Mouse (Mus musculus) left cerebral cortex, postnatal 14 days (tissue): ENCODE measurements around the gene Acp4. TPM values are rescaled to one million over a fixed set of nuclear protein-coding genes. Genes with fewer than 3 reads are reported as not detected.
"Not testable (repeated sequence)": the region's sequence is repeated elsewhere in the genome, so short reads cannot be mapped to it uniquely, and the experiment has no call there.

Experiments used
- DNase-seq, 2 experiments: peaks; one replicate each; pipeline ENCODE4 v3.0.0; 2021 to 2022; ENCODE audit warnings: low spot score in 2 of 2, mixed read lengths in 1 of 2
- intact Hi-C: fragments of 180-260 bp; cut with DNase I; formaldehyde crosslinking; loops from one replicate; pipeline ENCODE4 v1.15.1; 2025
- total RNA-seq, 2 experiments: library from RNA; stranded (reverse); gene quantifications; 2 replicates each; pipeline ENCODE4 v1.2.3; 2021

Gene Acp4
- total RNA-seq, 2 experiments from 2014 or later, result not detected

- intact Hi-C loops, result not testable (repeated sequence)
These were observed 35.6 kb downstream of the Acp4 start for GRCm38 (mm10) chr7:44221601-44222000.

GRCm38 (mm10) chr7:44215645-44216044 lies 41.5 kb downstream of the Acp4 start, which contains the start of gene Klk1b5:
Gene Klk1b5 (plus strand): TSS chr7:44215945.
- DNase-seq, result no peak
- intact Hi-C loops, result no loop called here

More at GRCm38 (mm10) chr7:44221601-44222000, 35.6 kb downstream of the Acp4 start:
- DNase-seq, result not testable (repeated sequence)

- intact Hi-C loops, result no loop called here
- DNase-seq, result no peak
These were observed 48.9 kb downstream of the Acp4 start for GRCm38 (mm10) chr7:44208307-44208706.

GRCm38 (mm10) chr7:44207135-44207534 lies 50.0 kb downstream of the Acp4 start, which contains the start of gene Klk1b4:
Gene Klk1b4 (plus strand): TSS chr7:44207435.
- intact Hi-C loops, result not testable (repeated sequence)

More at GRCm38 (mm10) chr7:44207135-44207534, 50.0 kb downstream of the Acp4 start, which contains the start of gene Klk1b4:
- DNase-seq, result not testable (repeated sequence)

Other genes starting within 250 kb of the Acp4 start
- not detected for gene Klk1b26, start 245.2 kb downstream of the Acp4 start, total RNA-seq
- gene Klk1b27, start 205.1 kb downstream of the Acp4 start, total RNA-seq, result not detected
- gene Klk1b21, start 155.1 kb downstream of the Acp4 start, total RNA-seq, result not detected
- not detected for gene Klk1b22, start 144.7 kb downstream of the Acp4 start, total RNA-seq
- gene Klk1b16, start 120.6 kb downstream of the Acp4 start, total RNA-seq, result not detected
- not detected for gene Klk1b24, start 69.1 kb downstream of the Acp4 start, total RNA-seq
- gene Klk1b3, start 59.2 kb downstream of the Acp4 start, total RNA-seq, result not detected
- gene Klk1b4, start 49.9 kb downstream of the Acp4 start, total RNA-seq, result not detected
- gene Klk1b5, start 41.4 kb downstream of the Acp4 start, total RNA-seq, result not detected
- gene Klk1, start 32.0 kb downstream of the Acp4 start, total RNA-seq, result not detected
- not detected for gene Gm36864, start 21.2 kb downstream of the Acp4 start, total RNA-seq
- 1 to 10 TPM; 1.5 to 2.0 TPM for gene 1700028J19Rik, start 10.7 kb downstream of the Acp4 start, total RNA-seq
- gene 2410002F23Rik, start 10.7 kb downstream of the Acp4 start, total RNA-seq, result 10 to 100 TPM; 88.7 to 94.1 TPM
- not detected for gene Gm15517, start 4.1 kb upstream of the Acp4 start, total RNA-seq
- 1 to 10 TPM; 2.6 to 3.6 TPM for gene Clec11a, start 49.5 kb upstream of the Acp4 start, total RNA-seq
- 100 to 1,000 TPM; 512 to 537 TPM for gene Shank1, start 52.9 kb upstream of the Acp4 start, total RNA-seq
- 10 to 100 TPM; 77.1 to 81.9 TPM for gene Syt3, start 126.7 kb upstream of the Acp4 start, total RNA-seq
- gene 1700008O03Rik, start 128.4 kb upstream of the Acp4 start, total RNA-seq, result 1 to 10 TPM; 2.3 TPM
- 100 to 1,000 TPM; 269 to 330 TPM for gene Lrrc4b, start 171.6 kb upstream of the Acp4 start, total RNA-seq
- 10 to 100 TPM; 11.2 to 13.4 TPM for gene Aspdh, start 208.0 kb upstream of the Acp4 start, total RNA-seq
- 10 to 100 TPM; 60.6 to 63.2 TPM for gene Josd2, start 210.6 kb upstream of the Acp4 start, total RNA-seq
- 100 to 1,000 TPM; 145 to 164 TPM for gene Emc10, start 239.2 kb upstream of the Acp4 start, total RNA-seq
- gene Fam71e1, start 239.2 kb upstream of the Acp4 start, total RNA-seq, result 10 to 100 TPM; 26.5 to 32.5 TPM